Mouse (Mus musculus): ENCODE measurements around the gene Gda. TPM values are rescaled to one million over a fixed set of nuclear protein-coding genes. Genes with fewer than 3 reads are reported as not detected.

Gene Gda
- polyA plus RNA-seq, 1 experiment, result 1.3 TPM

- TF ChIP-seq POLR2A (IDR thresholded peaks at IDR 0.05; ENCODE audit: low read depth, low read length) (no peak), CTCF (IDR thresholded peaks at IDR 0.05; ENCODE audit: borderline replicate concordance, insufficient read depth, low read length) (no peak)
- Histone ChIP-seq H3K27ac (ENCODE audit: insufficient read depth, low read length) (no peak overlapping the region), H3K4me3 (ENCODE audit: insufficient read depth, low read length) (no peak overlapping the region), H3K4me1 (ENCODE audit: control insufficient read depth, insufficient read depth, low read length) (no peaks in the 10 kb centered on the region)
These were observed 104.7 kb downstream of the Gda start for GRCm38 (mm10) chr19:21368595-21368994.

GRCm38 (mm10) chr19:21357792-21358191 lies 115.5 kb downstream of the Gda start:
- Histone ChIP-seq H3K27ac (ENCODE audit: insufficient read depth, low read length) (no peak overlapping the region), H3K4me1 (ENCODE audit: control insufficient read depth, insufficient read depth, low read length) (no peaks in the 10 kb centered on the region), H3K4me3 (ENCODE audit: insufficient read depth, low read length) (no peak overlapping the region)
- TF ChIP-seq CTCF (IDR thresholded peaks at IDR 0.05; ENCODE audit: borderline replicate concordance, insufficient read depth, low read length) (no peak), POLR2A (IDR thresholded peaks at IDR 0.05; ENCODE audit: low read depth, low read length) (no peak)

GRCm38 (mm10) chr19:21349634-21350033 lies 123.6 kb downstream of the Gda start:
- no peak overlapping the region for H3K4me3 ChIP-seq (ENCODE audit: insufficient read depth, low read length)
- no peaks in the 10 kb centered on the region for H3K4me1 ChIP-seq (ENCODE audit: control insufficient read depth, insufficient read depth, low read length)
- H3K27ac ChIP-seq (ENCODE audit: insufficient read depth, low read length), result no peak overlapping the region
- TF ChIP-seq CTCF (IDR thresholded peaks at IDR 0.05; ENCODE audit: borderline replicate concordance, insufficient read depth, low read length), result no peak
- TF ChIP-seq POLR2A (IDR thresholded peaks at IDR 0.05; ENCODE audit: low read depth, low read length), result no peak

GRCm38 (mm10) chr19:21346646-21347045 lies 126.6 kb downstream of the Gda start:
- no peaks in the 10 kb centered on the region for H3K4me1 ChIP-seq (ENCODE audit: control insufficient read depth, insufficient read depth, low read length)
- TF ChIP-seq POLR2A (IDR thresholded peaks at IDR 0.05; ENCODE audit: low read depth, low read length) (no peak), CTCF (IDR thresholded peaks at IDR 0.05; ENCODE audit: borderline replicate concordance, insufficient read depth, low read length) (no peak)
- no peak overlapping the region for H3K27ac ChIP-seq (ENCODE audit: insufficient read depth, low read length)
- H3K4me3 ChIP-seq (ENCODE audit: insufficient read depth, low read length), result no peak overlapping the region

Other genes starting within 250 kb of the Gda start
- gene Zfand5, start 201.2 kb downstream of the Gda start, polyA plus RNA-seq (2011; ENCODE audit: insufficient read length, low read depth, missing spikeins), result 66.0 and 87.6 TPM in 2 replicates
- gene 1110059E24Rik, start 179.5 kb upstream of the Gda start, polyA plus RNA-seq (2011; ENCODE audit: insufficient read length, low read depth, missing spikeins), result 28.4 and 38.7 TPM in 2 replicates
- 23.2 and 25.6 TPM in 2 replicates for gene Abhd17b, start 179.7 kb upstream of the Gda start, polyA plus RNA-seq (2011; ENCODE audit: insufficient read length, low read depth, missing spikeins)

Measured in embryonic fibroblast, embryonic 13.5 days (primary cell).